Mouse (Mus musculus): ENCODE data around the gene Lrrn4cl. TPM values are rescaled to one million over a fixed set of nuclear protein-coding genes. Genes with fewer than 3 reads are reported as not detected.
"Not testable (repeated sequence)": the region's sequence is repeated elsewhere in the genome, so short reads cannot be mapped to it uniquely, and the experiment has no call there.

The Lrrn4cl gene
- polyA plus RNA-seq, 1 experiment = 0.37 TPM

DNA sequence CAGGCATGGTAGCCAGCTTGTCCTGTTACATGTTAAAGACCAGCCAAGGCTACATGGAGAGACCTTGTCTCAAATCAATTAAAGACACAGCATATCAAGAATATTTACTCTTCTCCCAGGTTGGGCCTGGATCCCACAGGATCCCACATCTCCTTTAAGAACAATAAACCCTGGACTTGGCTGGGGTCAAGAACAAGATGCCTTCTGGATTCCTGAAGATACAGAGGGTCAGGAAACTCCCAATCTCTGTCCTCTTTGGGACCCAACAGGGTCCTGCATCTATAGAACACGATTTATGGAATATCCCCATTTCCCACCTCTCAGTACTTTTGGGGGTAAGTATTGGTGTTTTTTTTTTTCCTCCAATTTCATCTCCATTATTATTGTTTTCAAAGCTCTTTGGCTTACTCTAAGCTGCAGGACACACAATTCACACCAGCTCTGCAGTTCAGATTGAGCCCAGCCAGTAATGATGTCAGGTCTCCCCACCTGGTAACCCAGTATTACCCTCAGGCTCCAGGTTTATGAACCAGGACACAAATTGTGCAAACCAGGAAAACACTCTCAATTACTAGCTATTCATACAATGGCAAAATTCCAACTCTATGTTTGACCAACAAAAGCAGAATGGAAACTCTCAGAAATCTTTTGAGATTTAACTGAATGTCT, 36.5 kb downstream of the Lrrn4cl start:
- H3K36me3 ChIP-seq (ENCODE audit: control insufficient read depth, insufficient read depth, low read length) = no peaks in the 10 kb centered on the region
- no peak overlapping the region for H3K27ac ChIP-seq (ENCODE audit: control insufficient read depth, insufficient read depth, low read depth, low read length)
- H3K4me3 ChIP-seq (ENCODE audit: control insufficient read depth, low read depth, low read length) = no peak overlapping the region
- TF ChIP-seq POLR2A (IDR thresholded peaks at IDR 0.05; ENCODE audit: control insufficient read depth, low read depth, low read length) (no peak), CTCF (IDR thresholded peaks at IDR 0.05; ENCODE audit: control insufficient read depth, insufficient read depth, insufficient replicate concordance, low read depth, low read length) (no peak)
- peaks cover 4% of the 10 kb centered on the region for H3K4me1 ChIP-seq (ENCODE audit: control insufficient read depth, insufficient read depth, low read length)
- H3K27me3 ChIP-seq (ENCODE audit: control insufficient read depth, insufficient read depth, low read length) = no peaks in the 10 kb centered on the region

DNA sequence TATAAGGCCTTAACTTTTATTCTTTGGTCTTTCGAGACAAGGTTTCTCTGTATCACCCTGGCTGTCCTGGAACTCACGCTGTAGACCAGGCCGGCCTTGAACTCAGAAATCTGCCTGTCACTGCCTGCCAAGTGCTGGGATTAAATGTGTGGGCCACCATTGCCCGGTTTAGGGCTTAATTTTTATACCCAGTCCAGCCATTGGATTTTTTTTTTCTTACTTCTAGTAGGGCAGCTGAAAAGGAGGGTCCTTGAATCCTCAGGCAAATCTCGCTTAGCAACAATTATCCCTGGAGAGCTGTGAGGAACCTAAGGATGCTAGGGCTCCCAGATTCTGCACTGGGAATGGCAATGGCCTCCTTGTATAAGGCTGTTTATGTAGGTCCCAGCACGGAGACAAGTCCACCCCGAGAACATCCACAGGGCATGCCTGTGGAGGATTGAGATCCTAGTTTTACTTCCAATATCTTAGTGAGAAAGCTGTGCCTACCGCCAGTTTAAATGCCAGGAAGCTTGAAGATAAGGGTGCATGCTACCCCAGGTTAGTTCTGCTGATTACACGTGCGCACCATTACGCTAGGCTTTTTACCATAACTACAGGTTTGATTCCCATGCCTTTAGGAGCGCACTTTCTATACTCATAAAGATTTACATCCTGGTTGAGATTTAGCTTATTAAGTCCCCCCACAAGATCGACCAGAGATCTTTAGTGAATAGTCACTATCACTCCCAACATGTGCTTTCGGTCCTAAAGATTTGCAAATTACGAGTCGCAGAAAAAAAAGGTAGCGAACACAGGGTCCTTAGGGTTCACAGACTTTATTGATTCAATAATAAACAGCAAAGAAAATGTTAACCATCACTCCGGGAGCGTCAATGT, 37.3 kb downstream of the Lrrn4cl start:
- H3K4me3 ChIP-seq (ENCODE audit: control insufficient read depth, low read depth, low read length) = peak overlapping the region; percentile 98
- peak overlapping the region; percentile 83 for H3K27ac ChIP-seq (ENCODE audit: control insufficient read depth, insufficient read depth, low read depth, low read length)
- H3K4me1 ChIP-seq (ENCODE audit: control insufficient read depth, insufficient read depth, low read length) = peaks cover 5% of the 10 kb centered on the region
- TF ChIP-seq POLR2A (IDR thresholded peaks at IDR 0.05; ENCODE audit: control insufficient read depth, low read depth, low read length) (no peak), CTCF (IDR thresholded peaks at IDR 0.05; ENCODE audit: control insufficient read depth, insufficient read depth, insufficient replicate concordance, low read depth, low read length) (no peak)
- no peaks in the 10 kb centered on the region for H3K36me3 ChIP-seq (ENCODE audit: control insufficient read depth, insufficient read depth, low read length)
- no peaks in the 10 kb centered on the region for H3K27me3 ChIP-seq (ENCODE audit: control insufficient read depth, insufficient read depth, low read length)

DNA sequence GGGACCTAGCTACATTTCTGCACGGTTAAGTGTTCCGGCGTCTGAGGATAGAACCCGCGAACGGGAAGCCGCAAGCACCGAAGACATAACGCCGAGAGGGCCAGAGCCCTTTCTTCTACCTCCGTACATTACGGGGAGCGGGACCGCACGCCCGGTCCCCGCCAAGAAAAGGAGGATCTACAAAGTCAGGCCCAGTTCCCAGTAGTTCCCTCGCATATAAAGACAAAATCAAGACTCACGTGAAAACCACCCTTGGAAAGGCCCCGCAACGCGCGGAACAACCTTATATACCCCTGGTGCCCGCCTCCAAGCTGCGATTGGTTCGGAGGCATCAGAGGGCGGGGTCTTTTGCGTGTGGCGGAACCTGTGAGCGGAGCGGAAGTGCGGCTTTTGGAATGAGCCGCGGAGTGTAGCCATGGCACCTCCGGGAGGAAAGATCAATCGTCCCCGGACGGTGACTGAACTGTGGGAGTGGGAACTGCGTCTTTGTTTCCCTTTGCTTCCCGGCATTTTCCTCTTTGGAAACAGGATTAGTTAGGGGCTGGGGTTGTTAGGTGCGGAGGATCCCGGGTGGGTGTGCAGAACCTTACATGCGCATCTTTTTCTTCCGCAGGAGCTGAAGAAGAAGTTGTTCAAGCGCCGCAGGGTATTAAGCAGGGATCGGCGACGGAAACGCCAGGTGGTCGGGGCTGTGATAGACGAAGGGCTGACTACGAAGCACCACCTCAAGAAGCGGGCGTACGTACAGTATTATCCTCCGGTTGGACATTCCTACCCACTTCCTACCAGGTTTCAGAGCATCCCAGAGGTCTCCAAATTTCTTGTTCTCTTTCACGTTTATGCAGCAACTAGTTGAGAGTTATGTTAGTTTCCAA, 38.2 kb downstream of the Lrrn4cl start, which contains the start of the genes 1810009A15Rik and Gm49416:
1810009A15Rik (plus strand) TSS at position 343 of the 875 bp plus-strand sequence.
Gm49416 (plus strand) TSS at position 416 of the 875 bp plus-strand sequence.
- H3K27ac ChIP-seq (ENCODE audit: control insufficient read depth, insufficient read depth, low read depth, low read length) = peak within 1 kb of the TSS; percentile 90
- H3K36me3 ChIP-seq (ENCODE audit: control insufficient read depth, insufficient read depth, low read length) = no peaks in the 10 kb centered on the region
- peaks cover 9% of the 10 kb centered on the region for H3K4me1 ChIP-seq (ENCODE audit: control insufficient read depth, insufficient read depth, low read length)
- H3K27me3 ChIP-seq (ENCODE audit: control insufficient read depth, insufficient read depth, low read length) = no peaks in the 10 kb centered on the region
- TF ChIP-seq CTCF (IDR thresholded peaks at IDR 0.05; ENCODE audit: control insufficient read depth, insufficient read depth, insufficient replicate concordance, low read depth, low read length) (no peak), POLR2A (IDR thresholded peaks at IDR 0.05; ENCODE audit: control insufficient read depth, low read depth, low read length) (peak; percentile 94)
- peak within 1 kb of the TSS; percentile 98 for H3K4me3 ChIP-seq (ENCODE audit: control insufficient read depth, low read depth, low read length)

DNA sequence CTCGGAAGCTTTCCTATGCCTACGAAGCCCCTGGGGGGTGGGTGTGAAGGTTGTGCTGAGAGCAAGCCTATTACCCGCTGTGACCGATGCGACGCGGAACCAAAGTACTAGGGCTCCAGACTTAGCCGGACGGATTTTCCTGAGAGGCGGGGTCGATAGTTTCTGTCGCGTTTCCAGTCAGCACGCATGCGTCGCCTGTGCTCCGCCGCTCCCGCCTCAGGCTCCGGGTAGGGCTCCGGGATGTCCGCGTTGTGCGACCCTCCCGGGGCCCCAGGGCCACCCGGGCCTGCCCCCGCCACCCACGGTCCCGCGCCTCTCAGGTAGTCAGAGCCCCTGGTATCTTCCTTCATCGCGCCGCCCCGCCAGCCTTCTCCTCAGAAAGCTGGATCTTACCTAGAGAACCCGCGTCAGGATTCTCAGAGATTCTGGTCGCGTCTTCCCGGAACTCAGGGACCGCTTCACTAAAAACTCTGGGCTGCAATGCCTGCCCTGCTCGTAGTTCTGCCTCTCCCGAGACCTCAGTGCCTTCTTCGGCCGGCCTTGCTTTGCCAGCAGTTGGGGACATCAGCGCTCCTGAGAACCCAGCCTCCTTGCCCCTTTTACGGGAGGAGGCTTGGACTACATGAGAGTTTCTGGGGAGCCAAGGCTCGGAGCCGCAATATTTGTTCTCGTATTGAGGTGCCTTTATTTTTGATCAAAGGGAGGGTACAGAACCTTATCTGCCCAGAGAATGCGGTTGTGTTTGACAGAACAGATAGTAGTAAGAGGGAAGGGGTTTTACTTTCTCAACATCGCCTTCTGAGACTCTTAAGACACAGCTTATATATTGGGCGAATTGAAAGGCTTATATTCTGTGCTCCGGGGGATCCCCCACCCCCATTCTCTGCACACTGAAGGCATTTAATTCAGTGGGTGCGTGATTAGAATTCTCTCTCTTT, 42.5 kb downstream of the Lrrn4cl start, which contains the start of gene Ints5:
Ints5 (plus strand) TSS at position 177 of the 938 bp plus-strand sequence.
- TF ChIP-seq POLR2A (IDR thresholded peaks at IDR 0.05; ENCODE audit: control insufficient read depth, low read depth, low read length) (peak; percentile 92), CTCF (IDR thresholded peaks at IDR 0.05; ENCODE audit: control insufficient read depth, insufficient read depth, insufficient replicate concordance, low read depth, low read length) (no peak)
- Histone ChIP-seq H3K4me3 (ENCODE audit: control insufficient read depth, low read depth, low read length) (peak within 1 kb of the TSS; percentile 76), H3K27me3 (ENCODE audit: control insufficient read depth, insufficient read depth, low read length) (no peaks in the 10 kb centered on the region), H3K27ac (ENCODE audit: control insufficient read depth, insufficient read depth, low read depth, low read length) (peak within 1 kb of the TSS; percentile 73), H3K4me1 (ENCODE audit: control insufficient read depth, insufficient read depth, low read length) (peaks cover 16% of the 10 kb centered on the region), H3K36me3 (ENCODE audit: control insufficient read depth, insufficient read depth, low read length) (no peaks in the 10 kb centered on the region)

DNA sequence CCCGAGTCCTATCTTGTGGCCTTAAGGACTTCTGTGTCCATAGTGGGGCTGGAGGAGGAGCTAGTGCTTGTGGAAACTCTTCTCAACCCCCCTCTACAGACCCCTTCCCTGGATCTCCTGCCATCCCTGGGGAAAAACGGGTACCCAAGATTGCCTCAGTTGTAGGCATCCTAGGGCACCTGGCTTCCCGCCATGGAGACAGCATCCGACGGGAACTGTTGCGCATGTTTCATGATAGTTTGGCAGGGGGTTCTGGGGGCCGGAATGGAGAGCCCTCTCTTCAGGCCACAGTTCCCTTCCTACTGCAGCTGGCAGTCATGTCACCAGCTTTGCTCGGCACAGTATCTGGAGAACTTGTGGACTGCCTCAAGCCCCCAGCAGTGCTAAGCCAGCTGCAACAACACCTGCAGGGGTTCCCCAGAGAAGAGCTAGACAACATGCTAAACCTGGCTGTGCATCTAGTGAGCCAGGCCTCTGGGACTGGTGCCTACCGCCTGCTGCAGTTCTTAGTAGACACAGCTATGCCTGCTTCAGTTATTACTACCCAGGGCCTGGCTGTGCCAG, 44.9 kb downstream of the Lrrn4cl start:
- H3K27me3 ChIP-seq (ENCODE audit: control insufficient read depth, insufficient read depth, low read length) = no peaks in the 10 kb centered on the region
- no peak overlapping the region for H3K4me3 ChIP-seq (ENCODE audit: control insufficient read depth, low read depth, low read length)
- no peak overlapping the region for H3K27ac ChIP-seq (ENCODE audit: control insufficient read depth, insufficient read depth, low read depth, low read length)
- no peaks in the 10 kb centered on the region for H3K36me3 ChIP-seq (ENCODE audit: control insufficient read depth, insufficient read depth, low read length)
- H3K4me1 ChIP-seq (ENCODE audit: control insufficient read depth, insufficient read depth, low read length) = peaks cover 16% of the 10 kb centered on the region
- no peak for TF ChIP-seq CTCF (IDR thresholded peaks at IDR 0.05; ENCODE audit: control insufficient read depth, insufficient read depth, insufficient replicate concordance, low read depth, low read length)
- TF ChIP-seq POLR2A (IDR thresholded peaks at IDR 0.05; ENCODE audit: control insufficient read depth, low read depth, low read length) = no peak

DNA sequence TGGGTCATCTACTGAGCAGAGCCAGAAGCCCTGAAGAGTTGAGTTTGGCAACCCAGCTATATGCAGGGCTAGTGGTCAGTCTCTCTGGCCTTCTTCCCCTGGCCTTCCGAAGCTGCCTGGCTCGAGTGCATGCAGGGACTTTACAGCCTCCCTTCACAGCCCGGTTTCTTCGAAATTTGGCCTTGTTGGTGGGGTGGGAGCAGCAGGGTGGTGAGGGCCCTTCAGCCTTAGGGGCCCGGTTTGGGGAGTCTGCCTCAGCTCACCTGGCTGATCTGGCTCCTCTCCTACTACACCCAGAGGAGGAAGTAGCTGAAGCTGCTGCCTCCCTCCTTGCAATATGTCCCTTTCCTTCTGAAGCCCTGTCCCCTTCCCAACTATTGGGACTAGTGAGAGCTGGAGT, 45.7 kb downstream of the Lrrn4cl start:
- peaks cover 16% of the 10 kb centered on the region for H3K4me1 ChIP-seq (ENCODE audit: control insufficient read depth, insufficient read depth, low read length)
- not testable (repeated sequence) for H3K36me3 ChIP-seq (ENCODE audit: control insufficient read depth, insufficient read depth, low read length); H3K27me3 ChIP-seq (ENCODE audit: control insufficient read depth, insufficient read depth, low read length); H3K27ac ChIP-seq (ENCODE audit: control insufficient read depth, insufficient read depth, low read depth, low read length)
- peak overlapping the region; percentile 92; the same call in 1 of the 2 replicates for H3K4me3 ChIP-seq (ENCODE audit: control insufficient read depth, low read depth, low read length)

DNA sequence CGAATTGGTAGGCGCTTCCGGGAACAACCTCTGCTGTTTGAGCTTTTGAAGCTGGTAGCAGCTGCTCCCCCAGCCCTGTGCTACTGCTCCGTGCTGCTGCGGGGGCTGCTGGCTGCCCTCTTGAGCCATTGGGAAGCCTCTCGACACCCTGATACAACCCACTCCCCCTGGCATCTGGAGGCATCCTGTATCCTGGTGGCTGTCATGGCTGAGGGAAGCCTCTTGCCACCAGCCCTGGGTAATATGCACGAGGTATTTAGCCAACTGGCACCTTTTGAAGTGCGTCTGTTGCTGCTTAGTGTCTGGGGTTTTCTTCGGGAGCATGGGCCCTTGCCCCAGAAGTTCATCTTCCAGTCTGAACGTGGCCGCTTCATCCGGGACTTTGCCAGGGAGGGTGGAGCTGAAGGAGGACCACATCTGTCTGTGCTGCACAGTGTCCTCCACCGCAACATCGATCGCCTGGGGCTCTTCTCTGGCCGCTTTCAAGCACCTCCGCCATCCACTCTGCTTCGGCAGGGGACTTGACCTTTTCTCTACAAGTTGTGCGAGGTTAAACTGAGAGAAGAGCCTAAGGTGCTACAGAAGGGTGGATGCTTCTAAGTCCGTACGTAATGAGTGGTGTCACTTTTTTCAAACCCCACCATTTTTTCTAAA, 46.8 kb downstream of the Lrrn4cl start:
- H3K36me3 ChIP-seq (ENCODE audit: control insufficient read depth, insufficient read depth, low read length); H3K27me3 ChIP-seq (ENCODE audit: control insufficient read depth, insufficient read depth, low read length): not testable (repeated sequence)
- Histone ChIP-seq H3K27ac (ENCODE audit: control insufficient read depth, insufficient read depth, low read depth, low read length) (peak overlapping the region; percentile 78), H3K4me3 (ENCODE audit: control insufficient read depth, low read depth, low read length) (peak overlapping the region; percentile 92), H3K4me1 (ENCODE audit: control insufficient read depth, insufficient read depth, low read length) (peaks cover 16% of the 10 kb centered on the region)

All from testis, adult 2 months (tissue).